Mouse (Mus musculus): ENCODE measurements at regions not wholly inside any gene's neighbourhood (a gene's known extent, or its start where the extent isn't known, plus 50 kb on each side); places are given as distances from the start of the nearest gene placed in this dataset.

DNA sequence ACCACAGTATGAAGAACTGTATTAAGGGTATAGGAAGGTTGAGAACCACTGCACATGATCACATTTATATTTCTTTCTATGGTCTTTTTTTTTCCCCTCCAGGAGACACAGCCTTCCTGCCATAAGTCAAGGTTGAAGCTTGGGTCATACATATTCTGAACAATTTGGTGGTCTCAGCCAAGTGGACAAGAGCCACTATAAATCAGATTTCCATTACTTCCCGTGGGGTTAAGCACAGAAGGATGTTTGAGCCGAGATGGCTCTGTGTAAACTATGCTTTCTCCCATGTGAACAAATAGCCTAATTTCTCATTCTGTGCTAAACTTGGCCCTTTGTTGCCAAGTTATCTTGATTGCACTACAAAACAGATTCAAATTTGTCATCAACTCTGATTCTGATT is 66.8 kb upstream of the Serpine2 start:
- no peak for TF ChIP-seq CTCF (IDR thresholded peaks at IDR 0.05 in 2 of 3, conservative IDR thresholded peaks at IDR 0.05 in 1 of 3; ENCODE audit: control insufficient read depth in 1 of 3, insufficient read depth in 1 of 3, low read depth in 2 of 3, low read length in 3 of 3, poor library complexity in 1 of 3, severe bottlenecking in 1 of 3)
- TF ChIP-seq SMC3 (IDR thresholded peaks at IDR 0.05; ENCODE audit: low read depth, low read length) = no peak
- no peak for TF ChIP-seq HCFC1 (IDR thresholded peaks at IDR 0.05; ENCODE audit: low read depth, low read length)
- no peak for TF ChIP-seq MXI1 (IDR thresholded peaks at IDR 0.05; ENCODE audit: low read depth, low read length)
- no peak for TF ChIP-seq ZMIZ1 (IDR thresholded peaks at IDR 0.05; ENCODE audit: low read depth, low read length)
- TF ChIP-seq POLR2A (IDR thresholded peaks at IDR 0.05; ENCODE audit: control insufficient read depth in 1 of 2, insufficient read depth in 1 of 2, low read depth in 1 of 2, low read length in 2 of 2, poor library complexity in 1 of 2) = no peak
- TF ChIP-seq CHD2 (IDR thresholded peaks at IDR 0.05; ENCODE audit: low read length) = no peak
- TF ChIP-seq GATA1 (IDR thresholded peaks at IDR 0.05; ENCODE audit: low read depth, low read length) = no peak
- TF ChIP-seq ZC3H11A (IDR thresholded peaks at IDR 0.05; ENCODE audit: low read depth, low read length) = no peak

Data from MEL (cell line).